Mouse (Mus musculus): Measurements from ENCODE around the gene Ltb4r1. TPM values are rescaled to one million over a fixed set of nuclear protein-coding genes. Genes with fewer than 3 reads are reported as not detected.

Ltb4r1 gene
- polyA plus RNA-seq, 2 experiments from 2014 or later = 4.1 to 4.5 TPM

DNA sequence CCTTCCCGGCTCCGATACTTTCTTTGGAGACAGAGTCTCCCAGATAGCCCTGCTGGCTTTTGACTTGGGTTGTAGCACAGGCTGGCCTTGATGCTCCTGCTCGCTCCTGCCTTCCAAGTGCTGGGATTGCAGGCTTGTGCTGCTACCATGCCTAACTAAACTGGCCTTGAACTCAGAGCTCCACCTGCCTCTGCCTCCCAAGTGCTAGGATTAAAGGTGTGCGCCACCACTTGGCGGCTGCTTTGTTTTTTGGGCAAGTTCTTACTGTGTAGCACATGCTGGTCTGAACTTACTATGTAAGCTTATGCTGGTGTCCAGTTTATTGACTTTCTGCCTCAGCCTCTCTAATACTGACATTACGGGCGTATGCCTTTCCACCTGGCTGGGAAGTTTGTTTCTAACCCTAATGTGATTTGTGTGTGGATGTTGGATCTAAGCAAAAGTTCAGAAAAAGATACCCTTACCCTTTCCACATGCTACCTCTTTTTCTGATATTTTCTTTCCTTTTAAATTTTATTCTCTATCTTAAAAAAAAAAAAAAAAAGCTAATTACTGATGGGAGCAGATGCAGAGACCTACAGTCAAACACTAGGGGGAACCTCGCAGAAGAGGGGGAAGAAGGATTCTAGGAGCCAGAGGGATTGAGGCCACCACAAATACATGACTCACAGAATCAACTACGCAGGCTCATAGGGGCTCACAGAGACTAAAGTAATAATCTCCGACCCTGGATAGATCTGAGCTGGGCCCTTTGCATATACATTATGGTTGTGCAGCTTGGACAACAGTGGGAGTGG is 18.5 kb upstream of the Ltb4r1 start:
- no peak for ATAC-seq

- ATAC-seq = no peak
Measured at GRCm38 (mm10) chr14:55757566-55757965, 8.2 kb upstream of the Ltb4r1 start.

GRCm38 (mm10) chr14:55758363-55758784 is 7.4 kb upstream of the Ltb4r1 start, which contains the start of gene Cideb:
Gene Cideb (minus strand): TSS chr14:55758458.
- peak; percentile 54 for ATAC-seq

GRCm38 (mm10) chr14:55760156-55760555 is 5.6 kb upstream of the Ltb4r1 start:
- ATAC-seq = peak; percentile 75

DNA sequence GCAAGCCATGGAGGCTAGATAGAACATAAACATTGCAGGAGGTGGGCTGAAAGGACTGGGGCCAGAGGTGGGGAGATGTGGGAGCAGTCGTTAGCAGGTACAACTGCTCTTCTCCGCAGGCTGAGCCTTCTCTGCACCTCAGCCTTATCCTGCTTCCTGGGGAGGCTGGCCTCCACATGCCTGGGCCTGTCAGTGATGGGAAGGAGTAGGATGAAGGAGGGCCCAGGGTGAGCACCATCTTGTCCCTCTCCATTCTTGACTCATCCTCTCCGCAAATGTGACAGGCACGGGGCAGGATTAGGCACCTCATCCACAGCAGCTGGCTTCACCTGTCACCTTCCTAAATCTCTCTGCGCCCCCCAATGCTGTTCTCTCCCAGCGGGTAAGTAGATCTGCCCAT is 4.6 kb upstream of the Ltb4r1 start, which contains the start of gene Ltb4r2:
TSS of gene Ltb4r2 (plus strand) at position 266 of the 400 bp plus-strand sequence.
- ATAC-seq = no peak

- no peak for ATAC-seq
Measured at GRCm38 (mm10) chr14:55762001-55762821, 3.6 kb upstream of the Ltb4r1 start.

- ATAC-seq = no peak
Measured at GRCm38 (mm10) chr14:55763166-55763565, 2.6 kb upstream of the Ltb4r1 start.

DNA sequence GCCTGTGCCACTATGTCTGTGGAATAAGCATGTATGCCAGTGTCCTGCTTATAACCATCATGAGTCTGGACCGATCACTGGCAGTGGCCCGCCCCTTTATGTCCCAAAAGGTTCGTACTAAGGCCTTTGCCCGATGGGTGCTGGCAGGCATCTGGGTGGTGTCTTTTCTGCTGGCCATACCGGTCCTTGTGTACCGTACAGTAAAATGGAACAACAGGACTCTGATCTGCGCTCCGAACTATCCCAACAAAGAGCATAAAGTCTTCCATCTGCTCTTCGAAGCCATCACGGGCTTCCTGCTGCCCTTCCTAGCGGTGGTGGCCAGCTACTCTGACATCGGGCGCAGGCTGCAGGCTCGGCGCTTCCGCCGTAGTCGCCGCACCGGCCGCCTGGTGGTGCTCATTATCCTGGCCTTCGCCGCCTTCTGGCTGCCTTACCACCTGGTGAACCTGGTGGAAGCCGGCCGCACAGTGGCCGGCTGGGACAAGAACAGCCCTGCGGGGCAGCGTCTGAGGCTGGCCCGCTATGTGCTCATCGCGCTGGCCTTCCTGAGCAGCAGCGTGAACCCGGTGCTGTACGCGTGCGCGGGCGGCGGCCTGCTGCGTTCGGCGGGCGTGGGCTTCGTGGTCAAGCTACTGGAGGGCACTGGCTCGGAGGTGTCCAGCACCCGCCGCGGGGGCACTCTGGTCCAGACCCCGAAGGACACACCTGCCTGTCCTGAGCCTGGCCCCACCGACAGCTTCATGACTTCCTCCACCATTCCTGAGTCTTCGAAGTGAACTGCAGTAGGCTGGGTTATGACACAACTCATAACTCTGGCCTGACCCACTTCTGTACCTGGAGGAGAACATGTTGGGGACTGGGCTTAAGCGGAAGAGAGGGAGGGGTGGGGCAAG is 2.0 kb downstream of the Ltb4r1 start:
- ATAC-seq = peak; percentile 74

DNA sequence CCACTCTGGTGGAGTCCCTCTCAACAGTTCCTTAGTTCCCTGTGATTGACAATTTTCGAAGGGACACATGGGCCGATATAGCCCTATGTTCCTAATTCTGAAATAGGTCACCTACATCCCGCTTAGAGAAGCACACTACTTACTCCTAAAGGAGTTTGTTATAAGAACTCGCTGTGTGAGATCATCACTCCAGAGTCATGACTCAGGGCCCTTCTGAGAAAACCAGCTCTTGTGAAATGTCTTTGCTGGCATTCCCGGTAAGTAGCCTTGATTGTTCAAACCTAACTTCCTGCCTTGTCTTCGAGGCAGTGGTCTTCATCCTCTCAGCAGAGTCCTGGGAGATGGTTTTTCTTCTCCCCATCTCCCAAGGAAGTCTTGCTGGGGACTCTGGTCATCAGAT is 2.8 kb downstream of the Ltb4r1 start:
- ATAC-seq = no peak

DNA sequence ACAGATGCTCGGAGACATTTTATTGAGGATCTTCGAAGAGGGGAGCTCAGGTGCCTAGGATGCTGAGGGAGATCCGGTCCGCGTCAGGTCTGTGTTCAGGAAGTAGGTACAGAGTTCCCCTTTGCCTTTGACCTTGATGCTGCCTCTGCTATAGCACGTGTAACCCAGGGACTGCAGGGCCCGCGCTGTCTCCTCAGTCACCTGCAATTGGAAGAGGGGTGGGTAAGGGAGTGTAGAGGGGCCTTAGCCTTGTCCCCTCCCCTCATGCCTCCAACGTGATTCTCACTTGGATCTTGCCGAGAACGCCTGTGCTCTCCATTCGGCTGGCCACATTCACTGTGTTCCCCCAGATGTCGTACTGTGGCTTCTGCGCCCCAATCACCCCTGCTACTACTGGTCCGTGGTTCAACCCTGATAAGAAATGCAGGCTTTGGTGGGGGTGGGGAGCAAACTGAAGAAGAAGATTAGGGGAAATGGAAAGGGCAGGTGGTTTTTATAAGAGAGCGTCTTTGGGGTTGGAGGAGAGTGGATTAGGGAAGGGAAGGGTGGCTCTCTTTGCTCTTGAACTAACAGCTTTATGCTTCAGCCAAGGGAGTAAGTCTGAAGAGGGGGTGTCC is 3.4 kb downstream of the Ltb4r1 start:
- no peak for ATAC-seq

DNA sequence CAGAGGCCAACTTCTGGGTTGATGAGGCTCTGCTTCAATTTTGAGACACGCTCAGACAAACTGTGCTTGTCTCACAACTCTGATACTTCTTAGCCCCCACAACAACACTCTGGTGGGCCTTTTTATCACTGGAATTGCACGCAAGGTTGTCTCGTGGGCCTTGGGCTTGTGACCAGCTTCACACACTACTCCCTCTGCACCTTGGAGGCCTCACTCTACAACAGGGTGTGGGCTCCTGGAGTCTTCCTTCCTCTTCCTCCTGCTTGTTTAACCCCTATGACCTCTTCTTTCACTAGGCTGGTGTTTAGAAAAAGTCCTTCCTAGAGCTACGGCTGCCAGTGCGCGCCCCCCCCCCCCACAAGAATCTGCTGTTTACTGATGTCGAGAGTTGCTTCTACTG is 10.9 kb downstream of the Ltb4r1 start:
- ATAC-seq = no peak

GRCm38 (mm10) chr14:55777176-55777575 is 11.4 kb downstream of the Ltb4r1 start:
- no peak for ATAC-seq

- no peak for ATAC-seq
Measured at GRCm38 (mm10) chr14:55777806-55778205, 12.0 kb downstream of the Ltb4r1 start.

GRCm38 (mm10) chr14:55778686-55779085 is 12.9 kb downstream of the Ltb4r1 start:
- no peak for ATAC-seq

DNA sequence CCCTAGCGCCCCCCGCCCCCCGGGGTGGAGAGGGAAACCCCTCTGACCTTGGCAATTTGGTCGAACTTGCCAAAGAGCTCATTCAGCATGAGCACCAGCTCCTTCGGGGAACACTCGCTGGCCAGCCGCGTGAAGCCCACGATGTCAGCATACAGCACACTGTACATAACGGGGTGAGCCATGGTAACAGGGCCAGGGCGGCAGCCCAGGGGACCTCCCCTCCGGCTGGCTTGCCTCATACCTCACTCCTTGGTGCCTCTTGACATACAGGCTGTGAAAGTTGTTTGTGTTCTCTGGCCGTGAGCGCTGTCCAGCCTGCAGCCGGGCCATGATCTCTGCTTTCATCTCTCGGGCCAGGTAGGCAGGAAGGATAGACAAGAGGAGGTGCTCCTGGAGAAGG is 13.9 kb downstream of the Ltb4r1 start:
- no peak for ATAC-seq

GRCm38 (mm10) chr14:55780736-55781135 is 15.0 kb downstream of the Ltb4r1 start:
- no peak for ATAC-seq

DNA sequence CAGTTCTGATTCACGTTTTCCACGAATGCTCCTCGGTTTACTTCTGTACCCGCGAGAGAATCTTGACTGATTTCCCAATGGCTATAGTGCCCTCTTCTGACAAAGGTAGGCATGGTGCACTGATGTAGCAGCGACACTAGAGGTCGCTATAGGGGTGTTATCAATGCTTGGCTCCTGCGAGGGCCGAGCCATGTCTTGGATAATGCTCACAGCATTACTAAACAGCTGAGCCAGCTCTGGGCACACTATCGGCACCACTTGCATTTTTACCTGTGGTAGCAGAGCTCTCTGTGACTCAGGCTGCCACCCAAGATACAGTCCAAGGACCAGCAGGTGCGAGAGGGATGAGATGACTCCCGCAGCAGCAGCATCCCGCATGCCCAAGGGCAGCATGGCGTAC is 15.5 kb downstream of the Ltb4r1 start:
- peak; percentile 84 for ATAC-seq

- ATAC-seq = no peak
Measured at GRCm38 (mm10) chr14:55782361-55782960, 16.7 kb downstream of the Ltb4r1 start.

DNA sequence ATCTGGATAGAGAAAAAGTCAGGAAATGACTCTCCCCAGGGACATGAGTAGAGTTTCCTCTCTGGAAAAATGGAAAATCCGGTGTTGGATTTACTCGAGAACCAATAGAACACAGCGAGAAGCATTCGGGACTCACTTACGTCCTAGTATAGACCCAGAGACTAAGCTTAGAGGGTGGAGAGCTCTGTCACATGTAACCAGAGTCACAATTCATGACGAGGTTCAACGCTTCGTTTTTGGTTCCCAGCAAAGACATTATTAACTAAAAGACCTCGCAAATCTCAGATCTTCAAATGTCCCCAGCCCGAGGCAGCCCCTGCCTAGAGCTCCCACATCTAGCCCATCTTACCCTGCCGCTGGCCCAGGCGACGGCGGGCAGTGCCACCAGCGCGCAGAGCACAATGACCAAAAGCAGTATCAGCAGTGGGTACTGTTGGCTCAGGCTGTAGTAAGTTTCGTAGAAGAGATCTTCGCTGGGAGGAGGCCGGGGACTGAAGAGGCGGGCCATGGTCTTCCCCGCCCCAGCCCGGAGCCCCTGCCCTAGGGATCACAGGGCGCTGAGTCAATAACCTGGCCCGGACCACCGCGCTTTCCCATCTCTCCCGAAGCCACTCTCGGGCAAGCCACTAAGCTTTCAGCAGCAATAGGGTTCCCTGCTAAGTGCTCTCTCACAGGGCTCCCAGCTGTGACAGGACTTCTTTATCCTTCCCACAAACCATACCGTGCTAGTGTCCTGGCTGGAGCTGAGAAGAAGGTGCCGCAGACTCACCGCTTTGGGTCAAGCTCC is 17.6 kb downstream of the Ltb4r1 start:
- ATAC-seq = no peak

DNA sequence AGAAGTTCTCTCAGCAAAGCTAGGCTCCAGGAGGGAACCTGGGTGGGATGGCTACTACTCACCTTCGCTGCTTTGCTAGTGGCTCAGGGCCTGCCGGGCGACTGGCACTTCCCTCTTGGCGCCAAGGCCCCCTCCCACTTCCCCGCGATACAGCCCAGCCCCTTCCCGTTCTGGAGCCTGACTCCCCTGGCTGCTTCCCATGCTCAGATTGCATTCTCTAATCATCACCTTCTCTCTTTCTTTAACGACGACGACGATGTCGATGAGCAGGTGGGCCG is 18.1 kb downstream of the Ltb4r1 start, which contains the start of gene Adcy4:
TSS of gene Adcy4 (minus strand) at position 138 of the 278 bp plus-strand sequence.
- no peak for ATAC-seq

GRCm38 (mm10) chr14:55785195-55785594 is 19.4 kb downstream of the Ltb4r1 start:
- ATAC-seq = no peak

Data from CD4-positive, CD25-positive, alpha-beta regulatory T cell, adult 4 months (primary cell).